Mouse (Mus musculus) embryonic fibroblast, embryonic 13.5 days (primary cell): ENCODE measurements around the gene Mgat5. TPM values are rescaled to one million over a fixed set of nuclear protein-coding genes. Genes with fewer than 3 reads are reported as not detected.
A peak's percentile ranks its signal among the peaks of the same experiment; 100 is the strongest.

Experiments used
- H3K27ac ChIP-seq: 2 replicates; pipeline ENCODE4 v1.5.1; 2012; ENCODE audit warnings: low read length, control low read depth, inconsistent platforms; ENCODE audit not compliant: insufficient read depth
- H3K4me1 ChIP-seq: 2 replicates; pipeline ENCODE4 v1.6.1; 2011; ENCODE audit warnings: low read length; ENCODE audit not compliant: control insufficient read depth, insufficient read depth
- H3K4me3 ChIP-seq: 2 replicates; pipeline ENCODE4 v1.5.1; 2011; ENCODE audit warnings: mild to moderate bottlenecking, control low read depth, low read length; ENCODE audit not compliant: insufficient read depth
- CTCF ChIP-seq: IDR thresholded peaks from 2 replicates; pipeline ENCODE4 v1.5.1; 2011; ENCODE audit warnings: mild to moderate bottlenecking, control low read depth, low read length, moderate library complexity, borderline replicate concordance; ENCODE audit not compliant: insufficient read depth
- POLR2A ChIP-seq: IDR thresholded peaks from 2 replicates; pipeline ENCODE4 v1.6.1; 2011; ENCODE audit warnings: low read depth, mild to moderate bottlenecking, control low read depth, low read length, moderate library complexity
- polyA plus RNA-seq: library from polyadenylated mRNA; stranded (reverse); fragments of >200 nt; gene quantifications from 2 replicates; pipeline ENCODE4 v1.2.4, GENCODE M21; 2011; ENCODE audit warnings: low read depth; ENCODE audit not compliant: missing spikeins, insufficient read length

The Mgat5 gene
- polyA plus RNA-seq, 1 experiment, result 13.3 TPM

DNA sequence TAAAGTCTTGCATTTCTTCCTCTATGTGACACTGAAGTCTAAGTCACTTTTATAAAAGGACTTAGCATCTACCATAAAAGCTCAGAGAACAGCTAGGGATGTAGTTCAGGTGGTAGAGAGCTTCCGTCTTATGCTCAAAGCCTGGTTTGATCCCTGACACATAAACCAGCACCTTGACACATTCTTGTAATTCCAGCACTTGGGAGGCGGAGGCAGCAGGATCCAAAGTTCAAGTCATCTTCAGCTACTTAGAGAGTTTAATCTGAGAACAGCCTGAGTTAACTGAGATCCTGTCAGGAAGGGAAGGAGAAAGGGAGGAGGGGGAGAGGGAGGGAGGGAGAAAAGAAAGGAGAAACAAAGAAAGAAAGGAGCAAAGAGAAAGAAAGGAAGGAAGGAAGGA is 5.6 kb upstream of the Mgat5 start:
- peaks cover 3% of the 10 kb centered on the region; the same call in 1 of the 2 replicates for H3K4me1 ChIP-seq
- H3K27ac ChIP-seq, result no peak overlapping the region
- H3K4me3 ChIP-seq, result no peak overlapping the region
- TF ChIP-seq POLR2A (no peak), CTCF (no peak)

- Histone ChIP-seq H3K27ac (no peak overlapping the region), H3K4me3 (no peak overlapping the region), H3K4me1 (peaks cover 3% of the 10 kb centered on the region; the same call in 1 of the 2 replicates)
- TF ChIP-seq POLR2A, result no peak
- no peak for TF ChIP-seq CTCF
Measured at GRCm38 (mm10) chr1:127202360-127202759, 2.5 kb upstream of the Mgat5 start.

- no peak overlapping the region for H3K4me3 ChIP-seq
- no peak overlapping the region for H3K27ac ChIP-seq
- TF ChIP-seq POLR2A (no peak), CTCF (no peak)
- H3K4me1 ChIP-seq, result peaks cover 3% of the 10 kb centered on the region; the same call in 1 of the 2 replicates
Measured at GRCm38 (mm10) chr1:127203231-127203764, 1.5 kb upstream of the Mgat5 start.

GRCm38 (mm10) chr1:127205501-127206019 is 745 bp downstream of the Mgat5 start:
- peak overlapping the region; percentile 75 for H3K4me3 ChIP-seq
- H3K27ac ChIP-seq, result peak overlapping the region; percentile 95
- H3K4me1 ChIP-seq, result peaks cover 3% of the 10 kb centered on the region; the same call in 1 of the 2 replicates
- TF ChIP-seq POLR2A (no peak), CTCF (no peak)

GRCm38 (mm10) chr1:127206020-127206641 is 1.3 kb downstream of the Mgat5 start:
- Histone ChIP-seq H3K4me3 (peak overlapping the region; percentile 75), H3K4me1 (peaks cover 3% of the 10 kb centered on the region; the same call in 1 of the 2 replicates), H3K27ac (no peak overlapping the region)
- TF ChIP-seq POLR2A (peak; percentile 72), CTCF (no peak)

DNA sequence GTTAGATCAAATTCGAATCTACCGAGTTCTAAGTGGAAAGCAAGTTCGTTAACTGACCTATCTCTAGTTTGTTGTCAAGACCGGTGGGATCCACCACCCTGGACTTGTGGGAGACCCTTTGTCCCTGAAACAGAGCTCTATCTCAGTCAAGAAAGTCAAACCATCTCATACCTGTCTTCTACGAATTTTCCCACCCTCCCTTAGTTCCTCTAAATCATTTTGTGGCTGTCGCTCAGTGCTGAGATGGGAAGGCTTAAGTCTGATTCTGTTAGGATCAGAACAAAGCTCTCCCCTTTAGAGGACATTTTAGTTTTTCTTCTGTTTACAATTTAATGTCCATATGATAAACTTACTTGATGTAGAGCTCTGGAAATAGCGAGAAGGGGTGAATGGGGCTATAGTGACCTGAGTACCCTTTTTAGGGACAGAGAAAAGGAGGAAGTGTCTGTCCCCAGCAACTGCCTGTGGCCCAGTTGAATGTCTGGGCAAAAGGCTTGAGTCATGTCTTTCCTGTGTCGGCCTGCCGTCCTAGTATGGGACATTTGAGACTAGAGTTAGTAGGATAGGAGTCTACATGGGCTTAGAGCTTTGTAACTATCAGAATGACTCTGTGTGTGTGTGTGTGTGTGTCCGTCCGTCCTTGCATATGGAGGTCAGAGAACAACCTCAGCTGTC is 2.2 kb downstream of the Mgat5 start:
- Histone ChIP-seq H3K27ac (no peak overlapping the region), H3K4me1 (peaks cover 3% of the 10 kb centered on the region; the same call in 1 of the 2 replicates), H3K4me3 (peak overlapping the region; percentile 75; the same call in 1 of the 2 replicates)
- TF ChIP-seq CTCF (no peak), POLR2A (no peak)

DNA sequence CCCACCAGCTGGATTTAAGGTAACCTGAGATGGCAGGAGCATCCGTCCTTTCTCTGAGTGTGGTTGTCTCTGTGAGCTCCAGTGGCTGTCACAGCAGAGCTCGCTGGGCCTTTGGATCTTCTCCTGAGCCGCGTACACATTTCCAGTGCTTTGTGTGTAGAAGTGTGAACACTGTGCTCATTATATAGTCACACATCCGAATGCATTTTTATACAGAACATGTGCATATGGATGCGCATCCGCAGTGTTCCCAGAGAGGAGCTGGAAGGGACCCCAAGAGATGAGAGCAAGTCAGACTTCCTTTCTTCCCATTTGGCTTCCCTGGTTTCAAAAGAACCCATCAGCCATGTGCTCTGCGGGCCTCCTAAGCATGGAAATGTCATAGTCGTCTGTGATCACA is 3.4 kb downstream of the Mgat5 start:
- no peak overlapping the region for H3K27ac ChIP-seq
- no peak overlapping the region for H3K4me3 ChIP-seq
- TF ChIP-seq CTCF (no peak), POLR2A (no peak)
- H3K4me1 ChIP-seq, result peaks cover 3% of the 10 kb centered on the region; the same call in 1 of the 2 replicates

DNA sequence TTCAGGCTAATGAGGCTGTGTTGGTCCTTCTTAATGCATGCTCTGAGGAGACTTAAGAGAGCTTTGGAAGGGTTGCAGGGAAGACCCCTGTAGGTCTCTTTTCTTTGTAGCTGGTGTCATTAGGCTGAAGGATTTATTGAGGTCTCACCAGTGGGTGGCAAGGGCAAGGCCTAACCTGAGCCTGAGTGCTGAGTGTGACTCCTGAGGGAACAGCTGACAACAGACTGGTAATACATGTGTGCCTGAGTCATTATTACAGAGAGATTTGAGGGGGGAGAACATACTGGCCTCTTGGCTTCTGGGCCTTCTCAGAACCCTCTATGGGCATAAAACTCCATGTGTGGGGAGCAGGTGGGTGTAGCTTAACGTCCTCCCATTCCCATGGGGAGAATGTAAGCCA is 8.0 kb downstream of the Mgat5 start:
- peaks cover 2% of the 10 kb centered on the region; the same call in 1 of the 2 replicates for H3K4me1 ChIP-seq
- TF ChIP-seq POLR2A (no peak), CTCF (no peak)
- H3K4me3 ChIP-seq, result no peak overlapping the region
- no peak overlapping the region for H3K27ac ChIP-seq

GRCm38 (mm10) chr1:127213434-127213833 is 8.6 kb downstream of the Mgat5 start:
- TF ChIP-seq CTCF (no peak), POLR2A (no peak)
- H3K4me3 ChIP-seq, result no peak overlapping the region
- H3K4me1 ChIP-seq, result peaks cover 2% of the 10 kb centered on the region; the same call in 1 of the 2 replicates
- H3K27ac ChIP-seq, result no peak overlapping the region
